Mouse (Mus musculus): Measurements from ENCODE around the gene Inpp5k. TPM values are rescaled to one million over a fixed set of nuclear protein-coding genes. Genes with fewer than 3 reads are reported as not detected.

The Inpp5k gene
- total RNA-seq, 1 experiment from 2014 or later = 32.3 TPM

DNA sequence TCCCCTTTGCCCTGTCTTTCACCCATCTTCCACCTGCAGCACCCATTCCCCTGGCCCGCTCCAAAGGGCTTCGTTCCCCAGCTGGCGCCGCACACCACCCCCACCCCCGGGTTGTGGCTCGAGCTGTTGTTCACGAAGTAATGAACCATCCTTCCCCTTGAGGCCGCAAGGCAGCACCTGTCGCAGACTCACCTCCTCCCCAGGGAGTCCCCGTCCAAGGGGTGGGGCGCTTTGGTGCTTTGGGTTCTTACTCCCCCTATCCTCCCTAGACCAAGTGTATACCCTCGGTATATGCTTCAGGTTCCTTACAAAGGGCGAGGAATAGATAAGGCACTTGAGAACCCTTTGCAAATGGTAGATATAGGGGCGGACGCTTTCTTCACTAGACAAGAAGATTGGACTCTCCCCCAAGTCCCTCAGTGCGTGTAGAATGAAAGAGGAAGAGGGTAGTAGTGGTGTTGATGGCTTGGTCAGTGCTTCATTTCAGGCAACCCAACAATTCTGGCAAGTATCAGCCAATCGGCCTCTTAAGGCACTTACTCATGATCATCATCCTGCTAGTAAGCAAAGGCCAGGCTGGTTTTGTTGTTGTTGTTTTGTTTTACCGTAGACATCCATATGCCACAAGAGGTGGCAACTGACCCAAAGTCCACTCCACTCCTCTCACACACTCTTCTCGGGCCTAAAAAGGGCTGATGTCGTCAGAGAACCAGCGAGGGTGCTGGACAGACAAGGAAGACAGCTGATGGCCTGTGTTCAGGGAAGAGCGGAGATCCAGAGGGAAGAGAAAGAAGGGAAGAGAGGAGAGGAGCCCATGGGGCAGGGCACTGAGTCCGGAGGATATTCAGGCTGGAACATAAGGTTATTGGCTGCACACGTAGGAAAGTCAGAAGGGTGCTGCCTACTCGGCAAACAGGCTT lies 23.9 kb downstream of the Inpp5k start:
- peak; percentile 58 for DNase-seq

DNA sequence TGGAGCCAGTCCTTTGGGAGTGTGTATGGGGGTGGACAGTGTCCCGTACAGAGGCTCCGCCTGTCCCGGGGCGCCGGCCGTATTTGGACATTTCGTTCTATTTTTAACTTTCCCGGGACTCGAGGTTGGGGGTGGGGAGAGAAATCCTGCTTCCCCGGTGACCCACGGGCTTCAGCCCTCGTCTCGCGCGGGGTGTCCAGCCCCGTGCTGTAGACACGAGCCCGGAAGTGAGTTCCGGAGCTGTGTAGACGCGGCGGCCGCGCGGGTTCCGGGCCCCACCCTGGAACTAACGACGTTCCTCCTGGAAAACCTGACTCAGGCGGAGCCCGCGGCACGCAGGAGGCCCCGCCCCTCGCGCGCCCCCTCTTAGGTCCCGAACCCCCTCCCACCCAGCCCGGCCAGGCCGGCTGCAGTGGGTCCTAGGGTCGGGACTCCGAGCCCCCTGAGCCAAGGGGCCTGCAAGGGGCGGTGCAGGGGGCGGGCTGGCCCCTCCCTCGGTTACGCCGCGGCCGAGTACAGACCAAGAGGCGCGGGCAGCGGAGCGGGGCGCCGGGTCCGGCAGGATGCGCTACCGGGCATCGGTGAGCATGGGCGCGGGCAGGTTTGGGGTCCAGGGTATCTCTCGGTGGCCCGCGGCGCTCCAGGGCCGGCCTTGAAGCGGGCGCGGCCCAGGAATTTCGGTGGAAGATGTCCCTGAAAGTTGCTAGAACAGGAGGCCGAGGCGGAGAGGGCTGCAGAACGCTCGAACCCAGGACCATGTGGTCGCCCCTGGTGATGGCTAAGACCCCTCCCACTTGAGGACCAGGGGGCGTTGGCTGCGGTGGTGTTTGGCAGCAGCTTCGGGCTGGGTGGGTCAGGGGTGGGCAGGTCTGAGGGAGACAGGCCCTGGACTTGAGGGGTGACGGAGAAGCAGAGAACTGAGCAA lies 25.1 kb downstream of the Inpp5k start:
- peak; percentile 86 for DNase-seq

- DNase-seq = no peak
Observed at GRCm38 (mm10) chr11:75656621-75657590, 26.1 kb downstream of the Inpp5k start.

GRCm38 (mm10) chr11:75657841-75658240 lies 27.1 kb downstream of the Inpp5k start:
- DNase-seq = no peak

DNA sequence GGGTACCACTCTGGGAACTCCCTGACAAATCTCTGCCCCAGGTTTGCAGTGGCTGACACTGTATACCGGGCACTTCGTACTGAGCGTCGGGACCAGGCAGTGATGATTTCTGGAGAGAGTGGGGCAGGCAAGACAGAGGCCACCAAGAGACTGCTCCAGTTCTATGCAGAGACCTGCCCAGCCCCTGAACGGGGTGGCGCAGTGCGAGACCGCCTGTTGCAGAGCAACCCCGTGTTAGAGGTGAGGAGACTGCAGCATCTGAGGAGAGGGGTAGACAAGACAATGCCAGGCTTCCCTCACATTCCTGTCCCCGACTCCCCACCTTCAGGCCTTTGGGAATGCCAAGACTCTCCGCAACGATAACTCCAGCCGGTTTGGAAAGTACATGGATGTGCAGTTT lies 27.5 kb downstream of the Inpp5k start:
- no peak for DNase-seq

DNA sequence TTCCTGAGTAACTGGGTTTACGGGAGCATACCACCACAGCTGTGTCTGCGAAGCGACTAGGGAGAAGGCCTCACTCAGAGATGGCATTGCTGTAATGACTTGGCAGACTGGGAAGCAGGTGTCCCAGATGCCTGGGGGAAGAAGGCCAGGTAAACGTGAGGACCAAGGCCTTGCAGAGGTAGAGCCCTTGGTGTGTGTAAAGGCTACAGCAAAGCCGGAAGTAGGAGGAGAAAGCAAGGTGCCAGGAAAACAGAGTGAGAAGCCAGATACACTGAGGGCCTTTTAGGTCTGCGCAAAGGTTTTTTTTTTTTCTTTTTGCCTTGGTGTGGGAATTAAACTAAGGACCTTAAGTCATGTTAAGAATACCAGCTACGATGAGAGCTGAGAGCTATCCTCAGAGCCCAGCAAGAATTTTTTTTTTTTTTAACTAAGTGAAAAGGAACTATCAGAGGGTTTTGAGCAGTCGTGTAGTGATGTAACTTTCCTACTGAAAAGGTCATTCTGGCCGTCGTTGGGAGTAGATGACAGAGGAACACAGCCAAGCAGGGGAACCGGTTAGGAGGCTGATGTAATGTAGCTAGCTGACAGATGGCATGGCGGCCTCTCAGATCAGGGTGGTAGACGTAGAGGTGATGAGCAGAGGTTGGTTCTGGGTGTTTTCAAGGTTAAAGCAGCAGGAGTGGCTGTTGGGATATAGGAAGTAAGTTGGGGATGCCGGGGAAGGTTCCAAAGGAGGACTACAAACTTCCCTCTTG lies 28.4 kb downstream of the Inpp5k start:
- DNase-seq = peak; percentile 65

GRCm38 (mm10) chr11:75660081-75660590 lies 29.3 kb downstream of the Inpp5k start:
- DNase-seq = peak; percentile 74

DNA sequence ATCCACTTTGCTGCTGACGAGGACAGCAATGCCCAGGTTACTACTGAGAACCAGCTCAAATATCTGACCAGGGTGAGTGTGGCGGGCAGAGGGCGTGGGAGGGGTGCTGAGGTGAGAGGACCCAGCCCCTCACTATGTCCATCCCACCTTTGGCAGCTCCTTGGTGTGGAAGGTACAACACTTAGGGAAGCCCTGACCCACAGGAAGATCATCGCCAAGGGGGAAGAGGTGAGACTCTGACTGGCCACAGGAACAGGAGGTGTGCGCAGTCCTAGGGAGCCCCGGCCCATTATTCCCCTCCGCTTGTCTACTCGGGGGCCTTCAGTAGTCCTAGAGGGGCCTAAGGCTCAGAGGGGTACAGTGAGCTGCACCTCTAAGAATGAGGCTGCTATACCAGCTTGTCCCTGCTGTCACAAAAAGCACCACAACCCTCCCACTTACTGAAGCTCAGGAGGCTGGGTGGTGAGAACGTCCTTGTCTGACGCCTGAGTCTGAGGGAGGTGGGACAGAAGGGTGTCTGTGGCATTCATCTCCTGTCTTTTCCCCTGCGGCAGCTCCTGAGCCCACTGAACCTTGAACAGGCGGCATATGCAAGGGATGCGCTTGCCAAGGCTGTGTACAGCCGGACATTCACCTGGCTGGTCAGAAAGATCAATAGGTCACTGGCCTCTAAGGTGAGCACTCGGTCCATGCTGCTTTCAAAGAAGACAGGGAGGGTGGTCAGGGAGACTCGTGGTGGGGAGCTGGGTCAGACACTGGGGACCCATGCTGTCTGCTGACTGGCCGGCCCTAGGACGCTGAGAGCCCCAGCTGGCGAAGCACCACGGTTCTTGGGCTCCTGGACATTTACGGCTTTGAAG lies 30.4 kb downstream of the Inpp5k start:
- no peak for DNase-seq

- DNase-seq = no peak
Observed at GRCm38 (mm10) chr11:75662131-75662530, 31.3 kb downstream of the Inpp5k start.

- no peak for DNase-seq
Observed at GRCm38 (mm10) chr11:75666296-75666695, 35.5 kb downstream of the Inpp5k start.

- no peak for DNase-seq
Observed at GRCm38 (mm10) chr11:75668621-75669020, 37.8 kb downstream of the Inpp5k start.

- no peak for DNase-seq
Observed at GRCm38 (mm10) chr11:75669176-75669852, 38.5 kb downstream of the Inpp5k start.

DNA sequence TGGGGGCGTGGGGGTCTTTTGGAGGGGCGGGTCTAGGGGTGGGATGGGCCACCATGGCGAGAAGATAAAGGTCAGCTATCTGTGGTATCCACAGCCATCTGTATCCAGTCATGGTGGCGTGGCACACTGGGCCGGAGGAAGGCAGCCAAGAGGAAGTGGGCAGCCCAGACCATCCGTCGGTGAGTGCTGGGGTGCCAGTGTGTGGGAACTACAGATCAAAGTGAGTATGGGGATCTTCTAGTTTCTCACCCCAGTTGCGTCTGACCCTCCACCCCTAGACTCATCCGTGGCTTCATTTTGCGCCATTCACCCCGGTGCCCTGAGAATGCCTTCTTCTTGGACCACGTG lies 39.0 kb downstream of the Inpp5k start:
- no peak for DNase-seq

DNA sequence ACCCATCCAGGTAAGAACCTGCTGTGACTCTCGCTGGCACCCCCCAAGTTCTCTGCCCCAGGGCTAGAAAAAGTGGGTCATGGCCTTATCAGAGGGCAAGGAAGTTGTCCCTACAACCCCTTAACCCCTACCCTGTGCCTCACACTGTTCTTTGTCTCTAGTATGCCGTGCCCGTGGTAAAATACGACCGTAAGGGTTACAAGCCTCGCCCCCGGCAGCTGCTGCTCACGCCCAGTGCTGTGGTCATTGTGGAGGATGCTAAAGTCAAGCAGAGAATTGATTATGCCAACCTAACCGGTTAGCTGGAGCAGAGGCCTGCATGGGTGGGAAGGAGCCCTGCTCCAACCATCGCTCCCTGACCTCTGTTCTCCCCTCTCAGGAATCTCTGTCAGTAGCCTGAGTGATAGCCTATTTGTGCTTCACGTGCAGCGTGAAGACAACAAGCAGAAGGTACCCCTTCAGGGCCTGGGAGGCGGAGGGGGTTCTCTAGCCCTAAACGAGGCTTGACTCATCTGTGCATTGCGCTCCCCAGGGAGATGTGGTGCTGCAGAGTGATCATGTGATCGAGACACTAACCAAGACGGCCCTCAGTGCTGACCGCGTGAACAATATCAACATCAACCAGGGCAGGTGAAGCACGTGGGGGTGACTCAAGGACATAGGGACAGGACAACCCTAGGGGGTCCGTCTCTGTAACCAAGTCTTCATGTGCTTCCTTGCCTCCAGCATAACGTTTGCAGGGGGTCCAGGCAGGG lies 40.8 kb downstream of the Inpp5k start:
- no peak for DNase-seq

GRCm38 (mm10) chr11:75673411-75673810 lies 42.6 kb downstream of the Inpp5k start:
- DNase-seq = no peak

DNA sequence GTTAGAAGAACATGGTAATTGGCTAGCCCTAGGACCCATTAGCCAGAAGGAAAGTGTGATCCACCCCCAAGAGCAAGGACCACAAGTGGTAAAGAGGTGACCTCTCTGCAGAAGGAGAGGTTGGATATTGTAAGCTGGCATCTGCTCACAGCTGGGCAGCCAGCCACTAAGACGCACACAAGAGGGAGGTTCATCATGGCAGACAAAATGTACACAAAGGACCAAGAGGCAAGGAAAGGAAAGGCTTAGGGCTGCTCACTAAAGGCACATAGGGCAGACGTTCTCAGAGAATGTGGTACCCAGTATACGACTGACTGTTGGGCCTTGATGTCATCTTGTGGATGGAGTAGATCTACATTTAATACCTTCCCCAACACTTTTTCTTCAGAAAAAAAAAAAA lies 44.1 kb downstream of the Inpp5k start:
- no peak for DNase-seq

GRCm38 (mm10) chr11:75677881-75678746 lies 47.3 kb downstream of the Inpp5k start:
- peak; percentile 38 for DNase-seq
